Mouse (Mus musculus) embryonic facial prominence, embryonic 14.5 days (tissue): ENCODE measurements around the gene Csta1. TPM values are rescaled to one million over a fixed set of nuclear protein-coding genes. Genes with fewer than 3 reads are reported as not detected.
"Not testable (repeated sequence)": the region's sequence is repeated elsewhere in the genome, so short reads cannot be mapped to it uniquely, and the experiment has no call there.

Experiments used
- ATAC-seq: fragments of 200-750 bp; cut with Nextera tagmentation; 2 replicates; pipeline ENCODE4 v1.8.0; 2017; ENCODE audit warnings: low read depth, moderate number of reproducible peaks, moderate TSS enrichment
- DNase-seq: peaks from one replicate; pipeline ENCODE4 v3.0.0-alpha.2; 2015; ENCODE audit warnings: low spot score
- H3K27ac ChIP-seq: fragments of 300-500 bp; sonication (generic); replicated peaks from 2 replicates; pipeline ENCODE4 v1.5.1; 2014; ENCODE audit warnings: low read depth, mild to moderate bottlenecking, low read length, moderate library complexity
- H3K27me3 ChIP-seq: fragments of 300-500 bp; sonication (generic); replicated peaks from 2 replicates; pipeline ENCODE4 v1.6.1; 2014; ENCODE audit warnings: low read length; ENCODE audit not compliant: control insufficient read depth, insufficient read depth
- H3K36me3 ChIP-seq: fragments of 300-500 bp; sonication (generic); 2 replicates; pipeline ENCODE4 v1.6.1; 2014; ENCODE audit warnings: low read length, mixed read lengths; ENCODE audit not compliant: control insufficient read depth, insufficient read depth
- H3K4me1 ChIP-seq: fragments of 300-500 bp; sonication (generic); 2 replicates; pipeline ENCODE4 v1.6.1; 2014; ENCODE audit warnings: antibody characterized with exemption, low read length; ENCODE audit not compliant: control insufficient read depth, insufficient read depth
- H3K4me2 ChIP-seq: fragments of 300-500 bp; sonication (generic); 2 replicates; pipeline ENCODE4 v1.6.1; 2014; ENCODE audit warnings: low read depth, mild to moderate bottlenecking, low read length, moderate library complexity, mixed read lengths
- H3K4me3 ChIP-seq: fragments of 300-500 bp; sonication (generic); 2 replicates; pipeline ENCODE4 v1.5.1; 2014; ENCODE audit warnings: low read depth, mild to moderate bottlenecking, low read length
- H3K9ac ChIP-seq: fragments of 300-500 bp; sonication (generic); 2 replicates; pipeline ENCODE4 v1.6.1; 2014; ENCODE audit warnings: low read depth, mild to moderate bottlenecking, low read length, moderate library complexity, mixed read lengths
- H3K9me3 ChIP-seq: fragments of 300-500 bp; sonication (generic); 2 replicates; pipeline ENCODE4 v1.6.1; 2016; ENCODE audit warnings: low read length; ENCODE audit not compliant: control insufficient read depth
- WGBS: fragments of 180-500 bp; shearing (Covaris S2); extraction: QIAGEN DNeasy Blood & Tissue Kit; methylation state at CpG from one replicate; pipeline ENCODE4 v1.1.7; 2014; 5-methylcytosine and 5-hydroxymethylcytosine counted together
- polyA plus RNA-seq: library from polyadenylated mRNA; unstranded; fragments of >200 nt; fragmentation: Nextera tagmentation; extraction: Ambion mirVana; gene quantifications from 2 replicates; pipeline ENCODE4 v1.2.1, GENCODE M21; 2014

Csta1 gene
- 2.3 and 3.6 TPM in 2 replicates for polyA plus RNA-seq

- Histone ChIP-seq H3K36me3 (no peaks in the 10 kb centered on the region), H3K9ac (no peak within 1 kb of the TSS), H3K27me3 (no peaks in the 10 kb centered on the region), H3K4me1 (no peaks in the 10 kb centered on the region), H3K9me3 (no peaks in the 10 kb centered on the region), H3K4me3 (no peak within 1 kb of the TSS), H3K4me2 (no peak within 1 kb of the TSS), H3K27ac (no peak within 1 kb of the TSS)
- ATAC-seq, result no peak
- no peak for DNase-seq
- WGBS, result 71% methylated on average over 1 of the region's 1 CpGs
Observed at GRCm38 (mm10) chr16:36131141-36131540, at the start of gene Csta1. Csta1 (minus strand) TSS chr16:36131241.

- no peak for ATAC-seq
- Histone ChIP-seq H3K9ac (no peak overlapping the region), H3K36me3 (no peaks in the 10 kb centered on the region), H3K4me3 (no peak overlapping the region), H3K9me3 (no peaks in the 10 kb centered on the region), H3K4me1 (no peaks in the 10 kb centered on the region), H3K27ac (no peak overlapping the region), H3K27me3 (no peaks in the 10 kb centered on the region), H3K4me2 (no peak overlapping the region)
- no peak for DNase-seq
- 82% methylated on average over 2 of the region's 2 CpGs for WGBS
Observed at GRCm38 (mm10) chr16:36179910-36180309, 48.9 kb upstream of the Csta1 start.

- Histone ChIP-seq H3K9ac (no peak overlapping the region), H3K4me2 (no peak overlapping the region), H3K27me3 (no peaks in the 10 kb centered on the region), H3K27ac (no peak overlapping the region), H3K9me3 (no peaks in the 10 kb centered on the region), H3K4me3 (no peak overlapping the region), H3K36me3 (no peaks in the 10 kb centered on the region), H3K4me1 (no peaks in the 10 kb centered on the region)
- ATAC-seq, result no peak
- no peak for DNase-seq
Observed at GRCm38 (mm10) chr16:36176108-36176507, 45.1 kb upstream of the Csta1 start.

- H3K27me3 ChIP-seq, H3K27ac ChIP-seq, H3K36me3 ChIP-seq, DNase-seq, H3K4me1 ChIP-seq, H3K4me2 ChIP-seq, ATAC-seq, H3K9me3 ChIP-seq, H3K9ac ChIP-seq, H3K4me3 ChIP-seq: not testable (repeated sequence)
- WGBS, result 85% methylated on average over 9 of the region's 10 CpGs
Observed at GRCm38 (mm10) chr16:36167841-36168240, 36.8 kb upstream of the Csta1 start.

GRCm38 (mm10) chr16:36156402-36156975, 25.4 kb upstream of the Csta1 start, which contains the start of gene Stfa2l1:
Stfa2l1 (plus strand) TSS chr16:36156811.
- H3K9me3 ChIP-seq, result no peaks in the 10 kb centered on the region
- ATAC-seq (no peak), DNase-seq (no peak)
- no peaks in the 10 kb centered on the region for H3K4me1 ChIP-seq
- H3K9ac ChIP-seq, result no peak within 1 kb of the TSS
- no peaks in the 10 kb centered on the region for H3K27me3 ChIP-seq
- H3K27ac ChIP-seq, result no peak within 1 kb of the TSS
- no peak within 1 kb of the TSS for H3K4me3 ChIP-seq
- no peak within 1 kb of the TSS for H3K4me2 ChIP-seq
- no peaks in the 10 kb centered on the region for H3K36me3 ChIP-seq

- no peak for ATAC-seq
- Histone ChIP-seq H3K4me2 (no peak overlapping the region), H3K9ac (no peak overlapping the region), H3K27ac (no peak overlapping the region), H3K4me1 (no peaks in the 10 kb centered on the region), H3K27me3 (no peaks in the 10 kb centered on the region), H3K9me3 (no peaks in the 10 kb centered on the region), H3K36me3 (no peaks in the 10 kb centered on the region), H3K4me3 (no peak overlapping the region)
- no peak for DNase-seq
- WGBS, result 76% methylated on average over 2 of the region's 2 CpGs
Observed at GRCm38 (mm10) chr16:36138201-36138600, 7.2 kb upstream of the Csta1 start.

- ATAC-seq, result no peak
- Histone ChIP-seq H3K4me3 (no peak overlapping the region), H3K9ac (no peak overlapping the region), H3K27ac (no peak overlapping the region), H3K36me3 (no peaks in the 10 kb centered on the region), H3K9me3 (no peaks in the 10 kb centered on the region), H3K4me2 (no peak overlapping the region), H3K27me3 (no peaks in the 10 kb centered on the region), H3K4me1 (no peaks in the 10 kb centered on the region)
- WGBS, result 79% methylated on average over 7 of the region's 7 CpGs
- no peak for DNase-seq
Observed at GRCm38 (mm10) chr16:36128092-36128491, 2.9 kb downstream of the Csta1 start.

GRCm38 (mm10) chr16:36115751-36116150, 15.3 kb downstream of the Csta1 start:
- WGBS, result 94% methylated on average over 6 of the region's 6 CpGs
- not testable (repeated sequence) for ATAC-seq, H3K27me3 ChIP-seq, DNase-seq, H3K9ac ChIP-seq, H3K27ac ChIP-seq, H3K4me3 ChIP-seq, H3K4me2 ChIP-seq, H3K36me3 ChIP-seq, H3K4me1 ChIP-seq, H3K9me3 ChIP-seq

GRCm38 (mm10) chr16:36111486-36111885, 19.6 kb downstream of the Csta1 start:
- DNase-seq, H3K27ac ChIP-seq, H3K4me2 ChIP-seq, H3K27me3 ChIP-seq, H3K9me3 ChIP-seq, H3K4me1 ChIP-seq, ATAC-seq, H3K9ac ChIP-seq, H3K36me3 ChIP-seq, H3K4me3 ChIP-seq: not testable (repeated sequence)
